Mouse (Mus musculus): ENCODE data around the gene Raver1. TPM values are rescaled to one million over a fixed set of nuclear protein-coding genes. Genes with fewer than 3 reads are reported as not detected.

Raver1 gene
- polyA plus RNA-seq, 1 experiment, result 65.6 TPM

GRCm38 (mm10) chr9:21126259-21126627, 34.4 kb upstream of the Raver1 start:
- DNase-seq (ENCODE audit: low read depth), result no peak
- TF ChIP-seq POLR2A (IDR thresholded peaks at IDR 0.05; ENCODE audit: borderline replicate concordance, extremely low read depth, insufficient read depth, insufficient read length, poor library complexity, severe bottlenecking), result no peak
- TF ChIP-seq CTCF (IDR thresholded peaks at IDR 0.05; ENCODE audit: borderline replicate concordance, extremely low read depth, insufficient read depth, insufficient read length), result no peak

GRCm38 (mm10) chr9:21125502-21126258, 33.9 kb upstream of the Raver1 start:
- no peak for TF ChIP-seq POLR2A (IDR thresholded peaks at IDR 0.05; ENCODE audit: borderline replicate concordance, extremely low read depth, insufficient read depth, insufficient read length, poor library complexity, severe bottlenecking)
- TF ChIP-seq CTCF (IDR thresholded peaks at IDR 0.05; ENCODE audit: borderline replicate concordance, extremely low read depth, insufficient read depth, insufficient read length), result no peak
- no peak for DNase-seq (ENCODE audit: low read depth)

DNA sequence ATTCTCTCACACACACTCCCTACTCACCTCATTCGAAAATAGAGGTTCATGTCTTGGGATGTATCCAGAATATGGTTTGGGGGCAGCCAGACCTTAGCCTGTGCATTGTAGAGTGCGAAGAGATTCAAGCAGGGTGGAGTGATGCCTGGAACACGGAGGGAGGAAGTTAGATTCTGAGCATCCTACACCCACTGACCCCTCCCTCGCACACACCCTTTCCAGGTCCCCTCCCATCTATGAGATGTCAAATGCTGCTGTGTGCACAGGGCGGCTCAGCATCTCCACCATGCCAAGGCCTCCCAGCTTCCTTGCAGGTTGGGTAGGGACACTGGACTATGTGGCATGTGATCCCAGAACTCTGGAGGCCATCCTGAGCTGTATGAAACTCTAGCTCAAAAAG, 33.0 kb upstream of the Raver1 start:
- no peak for TF ChIP-seq POLR2A (IDR thresholded peaks at IDR 0.05; ENCODE audit: borderline replicate concordance, extremely low read depth, insufficient read depth, insufficient read length, poor library complexity, severe bottlenecking)
- no peak for TF ChIP-seq CTCF (IDR thresholded peaks at IDR 0.05; ENCODE audit: borderline replicate concordance, extremely low read depth, insufficient read depth, insufficient read length)
- no peak for DNase-seq (ENCODE audit: low read depth)

DNA sequence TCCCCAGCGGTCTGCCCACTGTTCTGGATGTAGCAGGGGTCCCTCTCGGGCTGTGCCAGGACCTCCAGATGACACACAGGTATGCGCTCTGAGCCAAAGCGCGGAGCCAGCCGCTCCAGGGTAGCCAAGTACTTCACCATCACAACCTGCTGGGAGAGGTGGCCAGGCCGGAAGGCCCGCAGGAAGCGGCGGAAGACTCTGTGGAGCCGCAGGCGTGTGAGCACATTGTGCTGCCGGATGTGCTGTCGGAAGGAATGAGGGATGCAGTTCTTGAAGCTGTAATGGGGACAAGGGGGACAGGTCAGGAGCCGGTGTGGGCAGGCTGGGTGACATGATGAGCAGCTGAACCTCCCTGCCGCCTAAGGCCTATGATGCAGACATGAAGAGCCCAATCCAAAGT, 29.7 kb upstream of the Raver1 start:
- no peak for DNase-seq (ENCODE audit: low read depth)
- no peak for TF ChIP-seq POLR2A (IDR thresholded peaks at IDR 0.05; ENCODE audit: borderline replicate concordance, extremely low read depth, insufficient read depth, insufficient read length, poor library complexity, severe bottlenecking)
- no peak for TF ChIP-seq CTCF (IDR thresholded peaks at IDR 0.05; ENCODE audit: borderline replicate concordance, extremely low read depth, insufficient read depth, insufficient read length)

GRCm38 (mm10) chr9:21117073-21117472, 25.3 kb upstream of the Raver1 start:
- TF ChIP-seq POLR2A (IDR thresholded peaks at IDR 0.05; ENCODE audit: borderline replicate concordance, extremely low read depth, insufficient read depth, insufficient read length, poor library complexity, severe bottlenecking) (no peak), CTCF (IDR thresholded peaks at IDR 0.05; ENCODE audit: borderline replicate concordance, extremely low read depth, insufficient read depth, insufficient read length) (no peak)
- no peak for DNase-seq (ENCODE audit: low read depth)

DNA sequence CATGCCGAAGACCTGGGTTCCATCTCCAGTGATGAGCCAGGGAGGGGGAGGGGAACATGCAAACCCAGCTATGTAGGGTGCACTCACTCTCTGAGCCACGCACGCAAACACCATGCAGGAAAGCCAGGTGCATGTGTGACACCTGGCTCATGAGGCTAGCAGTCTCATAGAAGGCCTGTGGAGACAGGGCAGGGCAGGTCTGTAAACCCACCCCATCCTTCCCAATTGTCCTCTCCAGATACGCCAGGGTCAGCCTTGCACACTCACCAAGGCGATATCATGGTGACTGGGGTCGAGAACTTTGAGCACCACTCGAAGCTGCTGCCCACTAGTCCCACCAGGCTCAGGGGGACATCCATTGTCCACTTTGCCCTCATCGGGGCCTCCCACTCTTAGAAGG, 23.3 kb upstream of the Raver1 start:
- TF ChIP-seq CTCF (IDR thresholded peaks at IDR 0.05; ENCODE audit: borderline replicate concordance, extremely low read depth, insufficient read depth, insufficient read length) (no peak), POLR2A (IDR thresholded peaks at IDR 0.05; ENCODE audit: borderline replicate concordance, extremely low read depth, insufficient read depth, insufficient read length, poor library complexity, severe bottlenecking) (no peak)
- no peak for DNase-seq (ENCODE audit: low read depth)

DNA sequence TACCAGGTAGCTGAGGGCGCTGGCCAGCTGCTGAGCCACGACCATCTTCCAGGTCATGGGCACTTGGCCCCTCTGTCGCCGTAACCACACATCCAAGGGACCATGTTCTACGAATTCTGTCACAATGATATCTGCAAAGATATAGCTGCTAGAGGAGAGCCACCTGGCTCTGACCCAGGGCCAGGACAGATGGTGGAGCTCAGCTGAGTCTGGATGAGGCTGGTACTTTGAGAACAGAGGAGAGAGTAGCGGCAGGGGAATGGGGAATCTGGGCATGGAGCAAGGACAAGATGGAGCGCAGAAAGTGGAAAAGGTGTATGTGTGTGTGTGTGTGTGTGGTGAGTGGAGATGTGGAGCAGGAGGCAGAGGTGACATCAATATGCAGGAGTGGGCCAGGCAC, 22.4 kb upstream of the Raver1 start:
- DNase-seq (ENCODE audit: low read depth), result no peak
- TF ChIP-seq POLR2A (IDR thresholded peaks at IDR 0.05; ENCODE audit: borderline replicate concordance, extremely low read depth, insufficient read depth, insufficient read length, poor library complexity, severe bottlenecking) (no peak), CTCF (IDR thresholded peaks at IDR 0.05; ENCODE audit: borderline replicate concordance, extremely low read depth, insufficient read depth, insufficient read length) (no peak)

- no peak for DNase-seq (ENCODE audit: low read depth)
- TF ChIP-seq CTCF (IDR thresholded peaks at IDR 0.05; ENCODE audit: borderline replicate concordance, extremely low read depth, insufficient read depth, insufficient read length), result no peak
Measured at GRCm38 (mm10) chr9:21113751-21114150, 21.9 kb upstream of the Raver1 start.

DNA sequence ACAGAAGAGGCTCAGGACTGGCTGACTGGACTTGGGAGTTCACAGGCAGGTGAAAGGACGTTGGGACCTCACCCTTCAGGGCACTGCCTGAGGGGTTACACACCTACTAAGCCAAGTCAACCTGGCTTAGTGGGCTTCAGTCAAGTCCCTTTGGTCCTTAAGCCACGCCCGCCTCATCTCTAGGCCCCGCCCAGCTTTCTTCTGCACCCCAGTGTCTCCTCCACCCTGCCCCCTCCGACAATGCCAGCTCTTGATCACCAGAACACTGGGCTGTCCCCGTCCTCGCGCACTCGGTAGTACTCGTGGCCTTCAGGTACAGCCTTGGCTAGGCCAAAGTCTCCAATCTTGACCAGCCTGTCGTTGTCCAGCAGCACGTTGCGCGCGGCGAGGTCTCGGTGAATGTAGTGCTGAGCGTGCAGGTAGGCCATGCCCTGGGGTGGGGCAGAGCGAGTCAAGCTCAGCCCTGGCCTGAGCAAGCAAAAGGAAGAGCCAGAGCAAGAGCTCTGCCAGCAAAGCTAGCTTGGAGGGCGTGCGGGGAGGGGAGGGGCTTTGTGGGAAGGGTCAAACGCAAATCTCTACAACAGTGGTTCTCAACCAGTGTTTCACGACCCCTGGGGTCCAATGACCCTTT, 15.9 kb upstream of the Raver1 start:
- DNase-seq (ENCODE audit: low read depth), result no peak
- no peak for TF ChIP-seq POLR2A (IDR thresholded peaks at IDR 0.05; ENCODE audit: borderline replicate concordance, extremely low read depth, insufficient read depth, insufficient read length, poor library complexity, severe bottlenecking)
- TF ChIP-seq CTCF (IDR thresholded peaks at IDR 0.05; ENCODE audit: borderline replicate concordance, extremely low read depth, insufficient read depth, insufficient read length), result no peak

DNA sequence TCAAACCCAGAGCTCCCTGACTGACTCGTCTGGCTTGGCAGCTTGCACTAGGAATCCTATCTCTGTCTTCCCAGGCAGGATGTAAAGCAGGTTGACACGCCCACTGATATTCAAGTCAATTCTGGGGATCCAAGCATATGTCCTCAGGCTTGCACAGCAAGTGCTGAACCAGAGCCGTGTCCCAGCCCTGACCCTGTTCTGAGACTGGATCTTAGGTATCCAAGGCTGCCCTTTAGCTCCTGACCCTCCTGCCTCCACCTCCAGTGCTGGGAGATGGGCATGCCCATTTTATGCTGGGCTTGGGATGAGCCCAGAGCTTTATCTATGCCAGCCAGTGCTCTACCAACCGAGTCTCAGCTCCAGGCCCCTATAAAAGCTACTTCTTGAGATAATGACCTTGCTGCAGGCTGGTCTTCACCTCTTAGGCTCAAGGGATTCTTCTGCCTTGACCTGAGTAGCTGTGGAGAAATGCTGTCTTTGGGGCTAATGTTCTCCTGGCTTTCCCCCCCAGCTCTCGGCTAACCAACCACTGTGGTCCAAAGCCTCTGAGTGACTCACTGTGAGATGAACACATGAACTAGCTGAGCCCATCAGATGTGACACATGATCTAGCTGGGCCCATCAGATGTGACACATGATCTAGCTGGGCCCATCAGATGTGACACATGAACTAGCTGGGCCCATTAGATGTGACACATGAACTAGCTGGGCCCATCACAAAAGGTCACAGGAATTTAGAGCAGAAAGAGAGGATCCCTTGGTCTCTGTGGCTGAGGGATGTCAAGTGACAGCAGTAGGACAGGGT, 14.2 kb upstream of the Raver1 start:
- no peak for DNase-seq (ENCODE audit: low read depth)
- no peak for TF ChIP-seq POLR2A (IDR thresholded peaks at IDR 0.05; ENCODE audit: borderline replicate concordance, extremely low read depth, insufficient read depth, insufficient read length, poor library complexity, severe bottlenecking)
- no peak for TF ChIP-seq CTCF (IDR thresholded peaks at IDR 0.05; ENCODE audit: borderline replicate concordance, extremely low read depth, insufficient read depth, insufficient read length)

DNA sequence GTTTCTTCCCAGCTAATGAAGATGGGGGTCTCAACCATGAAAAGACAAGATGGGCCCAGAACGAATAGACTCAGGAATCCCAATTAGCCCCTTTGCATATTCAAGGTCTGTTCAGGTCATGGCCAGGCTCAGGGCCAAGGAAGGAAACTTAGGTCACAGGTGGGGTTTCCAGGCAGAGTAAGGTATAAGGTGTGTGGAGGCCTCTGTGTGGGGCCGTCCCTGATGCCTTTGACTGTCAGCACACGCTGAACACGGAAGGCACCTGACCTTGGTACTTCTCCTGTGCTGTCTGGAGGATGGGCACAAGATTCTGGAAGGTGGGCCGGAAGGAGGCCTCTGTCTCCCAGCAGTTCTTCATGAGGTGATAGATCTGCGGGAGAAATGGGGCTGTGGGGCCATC, 13.0 kb upstream of the Raver1 start:
- TF ChIP-seq CTCF (IDR thresholded peaks at IDR 0.05; ENCODE audit: borderline replicate concordance, extremely low read depth, insufficient read depth, insufficient read length) (no peak), POLR2A (IDR thresholded peaks at IDR 0.05; ENCODE audit: borderline replicate concordance, extremely low read depth, insufficient read depth, insufficient read length, poor library complexity, severe bottlenecking) (no peak)
- DNase-seq (ENCODE audit: low read depth), result no peak

Data from brain, embryonic 14.5 days (tissue).